Mouse (Mus musculus) cortical plate, adult 2 months (tissue): ENCODE data around the gene Tmem160.

ENCODE experiments used
- CTCF ChIP-seq: fragments of 200-500 bp; IDR thresholded peaks from 2 replicates; pipeline ENCODE4 v1.5.1; 2011; ENCODE audit warnings: mild to moderate bottlenecking, control low read depth, low read length; ENCODE audit not compliant: insufficient read depth; ENCODE audit errors: extremely low read depth
- POLR2A ChIP-seq: fragments of 200-500 bp; IDR thresholded peaks from 2 replicates; pipeline ENCODE4 v1.6.1; 2011; ENCODE audit warnings: mild to moderate bottlenecking, low read length, control low read depth; ENCODE audit not compliant: insufficient read depth; ENCODE audit errors: extremely low read depth

GRCm38 (mm10) chr7:16465160-16465559 lies 12.6 kb downstream of the Tmem160 start:
- no peak for TF ChIP-seq POLR2A
- TF ChIP-seq CTCF = peak; percentile 89
